In genomic region chr9:63941747-63942607, GRCm38 (mm10) we compare ENCODE assay signal across 7 mouse cellular contexts.
DNase-seq lines count a peak whose midpoint lies in the region; ATAC-seq lines count a peak whose summit lies in the region.

No protein-coding gene starts in this region.

- H3K4me3 ChIP-seq in limb, embryonic 10.5 days: no peak overlapping the region
- no peak overlapping the region for H3K4me3 ChIP-seq in stomach, embryonic 14.5 days (ENCODE audit: low read depth, low read length)

- no peaks in the 10 kb centered on the region for H3K9me3 ChIP-seq in limb, embryonic 10.5 days (replicated peaks)
- no peaks in the 10 kb centered on the region for H3K9me3 ChIP-seq in stomach, embryonic 14.5 days (ENCODE audit: control insufficient read depth, low read depth, low read length)

- WGBS in limb, embryonic 10.5 days: 56% methylated on average over 12 of the region's 12 CpGs
- WGBS in stomach, embryonic 14.5 days: 44% methylated on average over 12 of the region's 12 CpGs

- ATAC-seq in stomach, embryonic 14.5 days (ENCODE audit: insufficient number of reproducible peaks, insufficient read depth, low FRiP score, low read depth): peak; percentile 86
- ATAC-seq in granulocyte monocyte progenitor cell, adult 5-6 weeks (replicated peaks; ENCODE audit: poor library complexity, severe bottlenecking): no peak

- H3K36me3 ChIP-seq in limb, embryonic 10.5 days: no peaks in the 10 kb centered on the region
- H3K36me3 ChIP-seq in stomach, embryonic 14.5 days (ENCODE audit: control insufficient read depth, insufficient read depth, low read length): no peaks in the 10 kb centered on the region

- peak; percentile 90 for DNase-seq in MN1 (ENCODE audit: low spot score)
- DNase-seq in adrenal gland, postnatal 10 days: peak; percentile 70
- DNase-seq in gastrocnemius, postnatal 25 days: peak; percentile 67
- peak; percentile 47 for DNase-seq in limb, embryonic 10.5 days (ENCODE audit: low spot score)
- no peak for DNase-seq in T-cell, adult 2 months (ENCODE audit: low spot score)

- no peak overlapping the region for H3K4me2 ChIP-seq in stomach, embryonic 14.5 days (replicated peaks; ENCODE audit: low read depth, low read length)

- H3K27ac ChIP-seq in limb, embryonic 10.5 days: peak overlapping the region; percentile 84
- H3K27ac ChIP-seq in stomach, embryonic 14.5 days (ENCODE audit: low read length): peak overlapping the region; percentile 62

- H3K4me1 ChIP-seq in limb, embryonic 10.5 days: peaks cover 33% of the 10 kb centered on the region
- peaks cover 6% of the 10 kb centered on the region; the same call in 1 of the 2 replicates for H3K4me1 ChIP-seq in stomach, embryonic 14.5 days (ENCODE audit: control insufficient read depth, insufficient read depth, low read length)

- H3K27me3 ChIP-seq in limb, embryonic 10.5 days (ENCODE audit: low read depth, poor library complexity, severe bottlenecking): no peaks in the 10 kb centered on the region
- H3K27me3 ChIP-seq in stomach, embryonic 14.5 days (ENCODE audit: control insufficient read depth, insufficient read depth, low read length): no peaks in the 10 kb centered on the region

- H3K9ac ChIP-seq in stomach, embryonic 14.5 days (replicated peaks; ENCODE audit: low read depth, low read length): no peak overlapping the region
